Mouse (Mus musculus) testis, postnatal 14 days (tissue): ENCODE results near the gene Jakmip3.

Source experiments
- DNase-seq: peaks from one replicate; pipeline ENCODE4 v3.0.0; 2021; ENCODE audit warnings: low spot score

The Jakmip3 gene

DNA sequence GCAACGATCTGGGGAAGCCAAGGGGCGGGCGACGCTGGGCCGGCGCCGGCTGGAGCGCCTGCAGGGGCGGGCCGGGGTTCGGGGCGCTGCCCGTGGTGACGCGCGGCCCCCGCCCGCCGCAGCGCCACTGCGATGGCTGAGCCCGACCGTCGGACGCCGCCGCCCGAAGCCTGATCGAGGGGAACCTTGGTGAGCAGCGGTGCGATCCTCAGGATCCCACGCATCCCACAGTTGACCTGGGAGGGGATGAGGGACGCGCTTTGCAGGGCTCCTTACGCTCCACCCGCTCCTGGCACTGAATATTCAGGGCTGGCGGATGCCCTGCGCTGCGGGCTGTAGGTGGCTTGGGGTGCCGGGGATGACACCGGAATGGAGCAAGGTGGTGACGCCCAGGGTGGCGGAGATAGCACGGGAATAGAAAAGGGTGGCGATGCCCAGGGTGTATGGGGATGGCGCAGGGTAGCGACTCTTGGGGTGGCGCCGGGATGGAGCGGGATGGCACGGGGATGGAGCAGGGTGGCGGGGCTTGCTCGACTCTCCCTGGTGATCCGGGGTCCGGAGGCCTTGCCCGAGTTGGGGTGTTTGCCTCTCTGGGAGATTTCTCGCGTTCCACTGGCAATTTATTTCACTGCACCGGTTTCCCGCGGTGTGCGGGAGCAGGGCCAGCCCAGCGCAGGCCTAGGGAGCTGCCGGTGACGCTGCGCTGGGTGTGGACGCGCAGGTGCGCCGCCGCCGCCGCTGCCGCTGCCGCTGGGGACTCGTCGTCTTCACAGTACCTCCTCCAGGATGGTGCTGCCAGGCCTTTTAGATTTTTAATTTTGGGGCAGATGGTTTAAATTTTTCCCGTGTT lies at the start of gene Jakmip3:
Gene Jakmip3 (plus strand): TSS at position 119 of the 850 bp plus-strand sequence.
- DNase-seq, result no peak

DNA sequence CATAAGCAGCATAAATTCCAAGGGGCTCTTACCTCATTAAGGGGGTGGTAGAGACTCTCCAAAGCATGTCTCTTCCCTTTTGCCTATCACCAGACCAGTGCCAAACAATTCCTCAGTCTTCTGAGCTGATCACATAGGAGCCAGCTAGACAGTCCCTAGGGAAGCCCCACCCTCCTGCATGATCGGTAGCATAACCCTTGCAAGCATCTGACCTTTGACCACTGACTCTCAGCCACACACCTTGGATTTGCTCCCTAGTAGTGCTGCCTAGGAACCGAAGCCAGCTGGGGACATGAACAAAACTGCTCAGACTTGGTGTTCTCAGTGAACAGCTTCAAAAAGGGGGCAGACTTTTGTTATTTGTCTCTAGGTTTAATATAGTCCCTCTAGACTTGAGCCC lies 42.4 kb upstream of the Jakmip3 start:
- DNase-seq, result no peak

DNA sequence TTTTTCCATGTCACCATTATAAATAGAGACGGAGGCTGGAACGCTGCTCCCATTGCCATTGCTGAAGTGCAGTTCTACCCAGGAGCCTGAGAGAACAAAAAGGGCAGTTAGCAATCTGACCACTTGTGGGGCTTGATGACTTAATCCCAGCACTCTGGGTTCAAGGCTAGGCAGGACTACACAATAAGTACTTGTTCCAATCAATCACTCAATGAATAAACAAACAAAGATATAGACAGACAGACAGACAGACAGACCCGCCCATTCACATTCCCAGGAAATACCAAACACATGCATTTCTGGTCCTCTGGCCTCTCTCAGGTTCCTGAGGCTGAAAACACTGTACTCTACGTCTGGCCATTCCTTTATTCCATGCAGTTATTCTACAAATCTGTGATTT lies 41.8 kb upstream of the Jakmip3 start:
- DNase-seq, result no peak

DNA sequence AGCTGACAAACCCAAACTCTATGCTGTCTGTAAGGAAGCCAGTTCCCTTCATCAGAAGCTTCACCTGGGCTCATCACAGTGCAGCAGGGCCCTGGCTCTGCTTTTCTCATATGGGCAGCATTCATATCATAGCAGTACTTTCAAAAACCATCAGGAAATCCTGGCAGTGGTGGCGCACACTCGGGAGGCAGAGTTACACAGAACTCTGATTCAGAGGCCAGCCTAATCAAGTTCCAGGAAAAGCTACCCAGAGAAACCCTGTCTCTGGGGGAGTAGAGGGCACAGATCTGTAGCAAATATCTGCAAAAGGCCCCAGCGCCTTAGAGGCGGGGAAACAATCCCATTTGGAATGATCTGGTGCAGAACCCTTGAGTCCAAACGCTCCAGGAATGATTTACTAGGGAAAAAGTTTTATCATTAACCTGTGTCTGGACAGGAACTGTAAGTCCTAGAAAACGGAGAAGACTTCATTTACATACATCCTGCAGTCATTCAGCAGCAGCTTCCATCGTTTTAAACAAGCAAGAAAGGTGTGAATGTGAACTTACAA lies 36.6 kb upstream of the Jakmip3 start:
- no peak for DNase-seq

DNA sequence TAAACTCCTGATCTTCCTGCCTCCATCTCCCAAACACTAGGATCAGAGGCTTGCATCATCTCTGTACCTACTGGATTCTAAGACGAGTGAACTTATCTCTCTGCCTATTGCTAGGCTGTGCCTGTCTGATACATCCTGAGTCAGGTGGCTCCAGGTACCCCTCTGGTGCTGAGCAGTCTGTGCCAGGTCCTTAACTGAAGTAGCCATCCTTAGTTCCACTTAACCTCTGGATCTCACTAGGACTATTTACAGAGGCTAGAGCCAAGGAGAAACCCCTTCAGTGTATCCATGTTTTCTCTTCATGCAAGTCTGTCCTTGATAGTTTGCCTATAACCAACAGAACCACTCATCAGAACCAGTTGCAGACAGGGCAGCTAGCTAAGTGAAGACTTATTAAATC lies 34.1 kb upstream of the Jakmip3 start:
- no peak for DNase-seq

DNA sequence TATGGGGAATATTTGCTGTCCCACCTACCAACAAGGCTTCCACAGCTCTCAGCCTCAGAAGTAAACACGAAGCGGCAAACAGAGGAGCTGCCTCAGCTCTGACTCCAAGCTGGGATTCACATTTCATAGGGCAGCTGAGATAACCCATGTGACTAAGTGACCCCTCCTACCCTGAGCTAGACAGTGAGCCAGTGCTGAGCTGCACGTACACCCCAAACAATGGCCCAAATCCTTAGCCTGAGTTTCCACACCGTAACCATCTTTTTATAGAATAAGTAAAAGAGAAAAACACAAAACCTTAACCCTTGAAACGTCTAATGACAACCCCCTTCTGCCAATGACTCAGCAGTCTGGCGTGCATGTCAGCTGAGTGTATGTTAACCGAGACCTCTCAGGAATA lies 33.5 kb upstream of the Jakmip3 start:
- no peak for DNase-seq

DNA sequence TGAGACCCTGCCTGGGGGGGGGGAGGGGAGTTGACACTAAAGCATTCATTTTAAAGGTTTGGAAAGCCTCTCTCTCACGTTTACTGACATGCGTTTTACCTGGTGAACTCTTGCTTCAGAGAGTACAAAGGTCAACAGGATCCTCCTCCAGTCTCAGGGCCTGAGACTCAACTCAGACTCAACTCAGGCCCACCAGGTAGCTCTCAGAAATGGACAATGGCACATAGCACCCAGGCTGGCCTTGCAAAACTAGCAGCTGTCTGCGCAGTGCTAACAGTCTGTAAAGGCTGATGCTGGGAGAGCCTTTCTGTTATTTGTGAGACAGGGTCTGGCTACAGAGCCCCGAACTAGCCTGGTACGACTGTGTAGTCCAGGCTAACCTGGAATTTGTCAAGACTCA lies 32.6 kb upstream of the Jakmip3 start:
- no peak for DNase-seq

DNA sequence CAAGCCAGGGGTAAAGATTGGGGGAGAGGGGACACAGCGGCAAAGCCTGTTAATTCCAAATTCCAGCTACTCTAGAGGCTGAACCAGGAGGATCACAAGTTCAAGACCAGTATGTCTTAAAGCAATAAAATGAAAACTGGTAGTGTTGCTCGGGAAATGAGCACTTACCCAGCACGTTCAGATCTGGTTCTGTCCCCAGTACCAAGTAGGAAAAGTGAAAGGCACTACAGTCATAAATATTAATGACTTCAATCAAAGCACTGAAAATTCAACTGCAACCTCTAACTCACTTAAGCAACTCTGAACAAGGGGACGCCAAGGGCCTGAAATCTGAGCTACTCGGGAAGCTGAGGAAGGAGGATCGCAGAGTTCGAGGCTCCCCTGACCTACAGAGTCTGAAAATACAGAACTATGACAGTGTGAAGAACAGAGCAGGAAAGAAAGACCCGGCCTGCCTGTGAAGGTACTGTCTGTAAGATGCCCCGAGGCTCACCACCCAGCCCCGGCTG lies 31.7 kb upstream of the Jakmip3 start:
- DNase-seq, result no peak

DNA sequence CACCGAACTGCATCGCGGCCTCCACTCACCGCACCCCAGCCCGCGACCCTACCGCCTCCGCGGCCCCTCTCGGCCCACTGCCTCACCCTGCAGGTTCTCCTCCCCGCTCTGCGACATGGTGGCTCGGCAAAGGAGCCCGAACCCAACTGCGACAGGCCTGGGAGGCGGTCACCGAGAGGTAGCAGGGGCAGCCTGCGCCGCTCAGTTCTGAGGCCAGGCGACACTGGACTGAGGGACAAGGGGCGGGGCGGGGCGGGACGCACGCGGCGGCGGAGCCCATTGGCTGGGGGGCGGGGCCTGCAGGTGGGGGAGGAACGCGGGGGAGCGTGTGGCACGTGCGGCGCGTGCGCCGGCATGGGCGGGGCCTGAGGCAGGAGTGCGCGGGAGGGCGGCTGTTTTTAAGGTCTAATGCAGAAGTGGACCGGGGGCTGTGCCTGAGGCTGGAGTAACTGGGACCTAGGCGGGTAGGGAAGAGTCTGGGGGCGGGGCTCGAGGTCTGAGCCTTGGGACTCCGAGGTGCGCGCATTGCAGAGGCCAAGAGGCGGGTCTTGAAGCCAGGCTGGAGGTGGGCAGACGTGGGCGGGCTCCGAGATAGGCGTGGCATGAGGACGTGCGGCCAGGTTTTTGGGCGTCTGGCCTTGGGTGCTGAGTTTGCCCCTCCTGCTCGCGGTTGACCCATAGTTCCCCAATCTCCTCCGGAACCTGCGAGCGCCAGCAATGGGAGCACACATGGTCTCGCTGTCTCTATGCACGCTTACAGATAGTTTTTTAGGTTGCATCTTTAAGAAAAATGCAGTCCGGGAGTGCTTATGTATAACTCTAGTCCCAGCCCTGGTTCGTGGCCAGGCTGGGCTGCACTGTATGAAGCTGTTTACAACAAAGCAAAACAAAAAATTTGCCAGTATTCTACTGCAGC lies 31.0 kb upstream of the Jakmip3 start, which contains the start of gene Bnip3:
Gene Bnip3 (minus strand): TSS at position 243 of the 916 bp plus-strand sequence.
- peak; percentile 93 for DNase-seq

DNA sequence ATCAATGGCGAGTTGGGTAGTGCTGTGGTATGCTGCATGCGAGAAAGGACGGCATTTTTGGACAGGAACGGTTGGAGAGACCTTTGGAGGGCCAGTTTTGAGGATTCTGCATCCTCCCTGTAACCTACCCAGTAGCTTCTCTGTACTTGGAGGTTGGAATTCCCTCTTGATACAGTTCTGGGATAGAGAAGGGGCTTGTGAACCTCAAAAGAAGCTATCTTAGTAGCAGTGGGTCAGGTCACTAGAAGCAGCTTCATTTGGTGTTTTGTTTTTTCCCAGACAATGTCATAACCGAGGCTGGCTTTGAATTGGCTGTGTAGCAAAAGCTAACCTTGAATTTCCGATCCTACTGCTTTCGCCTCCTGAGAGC lies 30.4 kb upstream of the Jakmip3 start:
- DNase-seq, result no peak

DNA sequence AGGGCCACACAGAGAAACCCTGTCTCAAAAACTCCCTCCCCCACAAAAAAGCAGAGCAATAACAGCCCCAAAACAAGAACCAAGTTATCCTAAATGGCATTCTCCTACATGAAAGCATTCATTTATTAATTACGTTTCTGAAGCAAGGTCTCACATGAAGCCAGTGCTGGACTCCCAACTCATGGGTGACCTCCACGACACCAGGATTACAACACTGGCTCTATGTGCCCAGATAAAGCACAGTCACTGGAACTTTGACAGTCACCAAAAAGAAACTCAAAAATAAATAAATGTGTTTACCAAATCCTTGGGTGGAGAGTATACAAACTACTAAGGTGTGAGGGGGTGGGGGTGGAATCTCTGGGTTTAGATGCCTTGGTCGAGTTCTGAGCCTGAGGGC lies 26.9 kb upstream of the Jakmip3 start:
- DNase-seq, result no peak

DNA sequence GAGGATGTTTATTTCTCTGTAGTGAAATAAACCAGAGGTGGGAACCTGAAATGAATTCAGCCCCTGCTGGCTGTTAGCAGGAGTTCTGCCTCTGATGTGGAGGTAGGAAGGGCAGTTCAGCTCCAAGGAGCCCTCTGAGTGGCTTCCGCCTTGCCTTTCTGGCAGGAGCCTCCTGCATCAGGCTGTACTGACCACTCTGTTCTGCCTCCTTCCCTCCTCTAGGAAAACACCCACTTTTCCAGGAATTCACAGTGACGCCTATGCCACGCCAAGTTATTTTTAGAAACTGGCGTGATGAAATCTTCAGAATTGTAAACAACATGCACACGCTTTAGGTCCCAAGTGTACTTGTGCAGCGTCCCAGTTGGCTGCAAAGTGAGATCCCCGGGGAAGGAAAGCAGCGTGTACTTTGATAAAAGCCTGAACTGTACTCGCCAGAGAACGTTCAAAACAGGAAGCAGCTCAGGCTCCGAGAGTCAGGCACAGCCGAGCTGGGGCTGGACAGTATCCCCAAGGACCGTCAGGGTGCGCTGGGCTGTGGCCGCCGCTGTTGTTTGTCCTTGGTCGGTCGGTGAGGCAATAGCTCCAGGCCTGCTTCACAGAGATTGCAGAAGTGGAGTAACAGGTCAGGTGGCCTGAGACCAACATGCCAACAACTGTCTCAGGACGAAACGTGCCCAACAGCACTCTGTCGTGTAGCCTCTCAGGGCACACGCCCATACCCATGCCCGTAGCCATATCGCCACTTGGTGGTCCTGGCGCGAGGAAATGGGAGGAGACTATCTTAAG lies 21.2 kb upstream of the Jakmip3 start:
- DNase-seq, result peak; percentile 78

DNA sequence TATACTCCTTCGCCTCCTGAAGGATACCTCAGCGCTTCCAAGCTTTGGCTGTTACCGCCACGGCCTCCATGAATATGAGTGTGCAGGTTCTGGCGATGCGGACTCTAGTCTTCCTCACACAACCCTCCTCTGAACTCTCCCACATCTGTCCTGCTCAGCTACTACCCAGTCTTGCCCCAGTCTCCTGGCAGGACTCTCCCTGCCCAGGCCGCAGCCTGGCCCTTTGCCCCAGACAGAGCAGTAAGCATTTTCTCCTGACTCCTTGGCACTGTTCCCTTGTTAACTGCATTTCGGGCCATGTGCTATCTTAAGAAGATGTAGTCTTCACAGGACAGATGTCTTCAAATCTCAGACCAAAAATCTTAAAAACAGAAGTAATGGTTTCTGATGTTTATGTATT lies 18.9 kb upstream of the Jakmip3 start:
- DNase-seq, result no peak

DNA sequence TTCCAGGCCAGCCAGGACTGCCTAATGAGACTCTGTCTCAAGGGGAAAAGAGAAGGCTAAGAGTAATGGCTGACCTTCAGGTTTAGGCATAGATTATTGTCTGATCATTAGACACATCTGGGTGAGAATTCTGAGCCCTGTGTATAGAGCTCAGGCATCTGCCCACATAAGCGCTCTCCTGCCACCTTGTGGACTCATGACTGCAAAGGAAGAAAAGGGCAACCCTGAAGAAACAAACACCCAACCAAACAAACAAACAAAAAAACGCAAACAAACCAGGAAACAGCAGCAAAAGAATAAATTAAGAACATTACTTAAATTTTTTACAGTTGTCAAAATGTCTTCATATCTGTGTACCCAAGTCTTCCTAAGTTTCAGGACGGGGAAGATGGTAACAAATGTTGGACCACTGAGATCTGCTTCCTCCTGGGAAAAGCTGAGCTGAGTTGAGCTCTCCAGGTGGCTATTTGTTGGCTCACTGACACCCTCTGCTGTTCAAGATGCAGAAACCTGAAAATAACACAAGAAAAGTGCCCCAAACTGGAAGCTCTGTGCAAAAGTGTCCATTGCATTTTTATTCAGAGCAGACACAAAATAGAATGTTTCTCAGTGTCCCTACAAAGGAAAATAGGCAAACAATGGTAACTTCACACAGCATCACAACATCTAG lies 16.6 kb upstream of the Jakmip3 start:
- no peak for DNase-seq

DNA sequence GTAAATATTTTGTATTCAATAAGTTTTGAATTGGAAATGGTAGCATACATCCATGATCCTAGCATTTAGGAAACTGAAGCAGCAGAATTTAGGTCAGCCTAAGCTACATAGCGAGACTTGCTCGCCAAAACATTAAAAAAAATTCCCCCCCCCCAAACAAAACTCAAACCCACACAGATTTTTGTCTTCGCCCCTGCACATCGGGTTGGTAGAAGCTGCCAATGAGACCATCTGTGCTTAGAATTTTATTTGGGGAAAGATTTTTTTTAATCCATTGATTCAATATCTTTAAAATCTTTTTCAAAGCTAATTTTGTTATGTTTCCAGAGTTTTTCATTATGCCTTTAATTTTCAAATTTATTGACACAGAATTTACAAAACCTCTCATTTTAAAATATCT lies 12.1 kb upstream of the Jakmip3 start:
- no peak for DNase-seq

DNA sequence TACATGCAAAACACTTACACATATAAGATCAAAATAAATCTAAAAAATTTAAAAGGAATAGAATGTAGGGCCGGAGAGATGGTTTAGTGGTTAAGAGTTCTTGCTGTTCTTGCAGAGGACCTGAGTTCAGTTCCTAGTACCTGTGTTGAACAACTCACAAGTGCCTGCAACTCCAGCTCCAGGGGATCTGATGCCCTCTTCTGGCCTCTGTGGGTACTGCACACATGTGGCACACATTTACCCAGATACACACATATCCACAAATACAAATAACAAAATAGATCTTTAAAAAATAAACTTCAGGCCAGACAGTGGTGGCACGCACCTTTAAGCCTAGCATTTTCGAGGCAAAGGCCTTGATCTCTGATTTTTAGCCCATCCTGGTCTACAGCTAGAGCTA lies 6.0 kb upstream of the Jakmip3 start:
- DNase-seq, result no peak

DNA sequence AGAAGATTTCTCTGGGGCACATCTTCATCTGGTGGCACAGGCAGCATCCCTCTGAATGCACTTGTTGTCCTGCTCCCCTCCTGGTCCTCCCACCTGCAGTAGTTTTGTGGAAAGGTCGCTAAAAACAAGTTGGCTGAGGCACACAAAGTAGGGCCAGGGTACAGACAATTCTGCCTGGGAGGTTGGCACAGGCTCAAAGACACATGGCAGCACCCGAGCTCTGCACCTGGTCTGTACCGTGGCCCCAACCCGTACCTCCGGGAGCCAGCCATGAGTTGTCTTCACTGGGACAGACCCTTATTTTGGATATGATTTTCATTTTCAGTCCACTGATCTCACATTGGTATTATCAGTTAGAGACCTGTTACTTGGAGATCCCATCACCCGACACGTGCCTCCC lies 1.5 kb upstream of the Jakmip3 start:
- no peak for DNase-seq

DNA sequence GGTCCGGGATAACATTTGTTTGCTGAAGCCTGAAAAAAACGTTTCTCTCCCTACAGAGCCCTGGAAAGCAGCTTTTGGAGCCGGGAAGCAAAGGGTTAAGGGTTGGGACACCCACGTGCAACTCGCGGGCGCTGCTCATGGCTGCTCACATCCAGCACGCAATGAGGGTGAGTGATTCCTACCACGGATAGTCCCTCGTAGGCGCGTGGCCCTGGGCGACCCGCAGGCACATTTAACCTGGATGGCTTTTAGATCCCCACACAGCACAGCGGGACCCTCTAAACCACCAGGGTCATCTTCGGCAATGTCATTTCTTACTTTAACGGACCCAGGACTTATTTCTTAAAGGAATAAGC lies 296 bp upstream of the Jakmip3 start:
- no peak for DNase-seq

DNA sequence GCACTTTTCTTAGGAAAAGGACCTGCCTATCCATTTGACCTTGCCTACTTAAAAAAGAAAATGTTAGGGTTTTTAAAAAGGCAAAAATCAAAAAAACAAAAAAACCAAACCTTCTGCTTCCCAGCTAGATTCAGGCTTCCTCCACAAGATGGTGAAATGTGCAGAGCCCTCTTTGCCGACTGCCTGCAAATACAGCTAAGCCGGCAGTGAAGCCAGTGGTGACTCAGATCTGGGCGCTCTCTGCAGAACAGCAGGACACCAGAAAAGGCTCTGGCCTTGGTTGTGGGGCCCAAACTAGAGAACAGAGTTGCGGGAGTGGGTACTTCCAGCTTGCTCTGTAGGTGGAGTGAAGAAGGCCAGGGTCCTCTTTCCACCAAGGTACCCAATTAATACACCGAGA lies 1.0 kb downstream of the Jakmip3 start:
- no peak for DNase-seq

DNA sequence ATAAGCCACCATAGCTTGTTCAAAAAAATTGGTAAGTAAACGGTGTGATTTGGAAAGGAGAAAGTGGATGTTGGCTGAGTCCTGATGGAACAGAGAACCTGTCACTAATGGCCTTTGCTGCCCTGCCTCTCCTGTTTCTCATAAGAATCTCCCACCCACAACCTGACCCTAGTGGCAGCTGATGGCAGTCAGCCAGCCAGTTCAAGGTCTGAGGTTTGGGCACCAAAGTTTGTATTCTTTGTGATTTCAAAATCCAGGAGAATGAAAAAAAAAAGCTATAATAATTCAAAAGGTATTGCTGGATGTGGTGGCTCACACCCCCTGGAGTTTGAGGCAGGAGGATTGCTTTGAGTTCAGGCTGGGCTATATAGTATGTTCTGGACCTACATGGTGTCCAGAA lies 1.8 kb downstream of the Jakmip3 start:
- DNase-seq, result no peak

DNA sequence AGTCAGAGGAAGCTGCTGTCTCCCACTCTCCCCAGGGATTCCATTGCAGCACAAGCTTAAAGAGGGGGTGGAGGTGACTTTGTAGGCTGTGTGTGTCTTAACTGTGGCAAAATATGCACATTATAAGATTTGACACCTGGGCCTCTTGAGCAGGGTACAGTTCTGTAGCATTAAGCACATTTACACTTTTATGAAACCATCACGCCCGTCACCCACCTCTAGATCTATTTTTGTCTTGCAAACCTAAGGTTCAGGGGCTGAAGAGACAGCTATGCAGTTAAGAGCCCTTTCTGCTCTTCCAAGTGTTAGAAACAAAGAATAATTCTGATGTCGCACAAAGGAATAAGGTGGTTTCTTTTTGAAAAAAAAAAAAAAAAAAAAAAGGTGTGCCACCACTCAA lies 5.1 kb downstream of the Jakmip3 start:
- no peak for DNase-seq
